Mouse (Mus musculus): ENCODE measurements at regions not wholly inside any gene's neighbourhood (a gene's known extent, or its start where the extent isn't known, plus 50 kb on each side); places are given as distances from the start of the nearest gene placed in this dataset.

DNA sequence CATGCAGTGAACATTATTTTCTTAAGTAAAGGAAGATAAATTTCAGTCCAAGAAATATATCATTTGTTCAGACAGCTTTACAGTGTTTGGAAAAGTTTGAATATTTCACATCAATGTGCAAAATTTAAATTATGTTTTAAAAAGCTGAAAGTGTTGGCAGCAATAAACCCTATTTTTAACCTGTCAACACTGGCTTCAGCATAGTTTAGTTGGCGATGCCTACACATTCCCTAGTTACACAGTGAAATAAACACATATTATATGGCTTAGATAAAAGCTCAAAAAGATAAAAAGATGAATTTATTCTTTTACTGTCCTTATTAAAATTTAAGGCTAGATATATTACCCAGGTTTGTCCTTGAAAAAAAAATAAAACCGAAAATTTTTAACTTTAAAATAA lies 471.8 kb upstream of the Ncam2 start:
- 83% methylated on average over 2 of the region's 2 CpGs for WGBS
- ATAC-seq: no peak

GRCm38 (mm10) chr16:80773261-80773660 lies 427.2 kb upstream of the Ncam2 start:
- Histone ChIP-seq H3K36me3 (ENCODE audit: control insufficient read depth, insufficient read depth, low read length) (no peaks in the 10 kb centered on the region), H3K27ac (ENCODE audit: low read depth, low read length) (no peak overlapping the region), H3K4me3 (ENCODE audit: low read length) (no peak overlapping the region), H3K9me3 (ENCODE audit: control insufficient read depth, low read length) (no peaks in the 10 kb centered on the region), H3K9ac (ENCODE audit: low read depth, low read length) (no peak overlapping the region), H3K4me2 (ENCODE audit: low read length) (no peak overlapping the region), H3K4me1 (ENCODE audit: control insufficient read depth, insufficient read depth, low read depth, low read length) (no peaks in the 10 kb centered on the region), H3K27me3 (replicated peaks; ENCODE audit: control insufficient read depth, insufficient read depth, low read length) (no peaks in the 10 kb centered on the region)
- no peak for ATAC-seq
- 91% methylated on average over 2 of the region's 2 CpGs for WGBS

More for the DNA sequence above, 471.8 kb upstream of the Ncam2 start:
- Histone ChIP-seq H3K4me2 (ENCODE audit: low read length) (no peak overlapping the region), H3K9ac (ENCODE audit: low read depth, low read length) (no peak overlapping the region), H3K27ac (ENCODE audit: low read depth, low read length) (no peak overlapping the region), H3K4me1 (ENCODE audit: control insufficient read depth, insufficient read depth, low read depth, low read length) (no peaks in the 10 kb centered on the region), H3K27me3 (replicated peaks; ENCODE audit: control insufficient read depth, insufficient read depth, low read length) (no peaks in the 10 kb centered on the region), H3K4me3 (ENCODE audit: low read length) (no peak overlapping the region), H3K36me3 (ENCODE audit: control insufficient read depth, insufficient read depth, low read length) (no peaks in the 10 kb centered on the region), H3K9me3 (ENCODE audit: control insufficient read depth, low read length) (no peaks in the 10 kb centered on the region)

DNA sequence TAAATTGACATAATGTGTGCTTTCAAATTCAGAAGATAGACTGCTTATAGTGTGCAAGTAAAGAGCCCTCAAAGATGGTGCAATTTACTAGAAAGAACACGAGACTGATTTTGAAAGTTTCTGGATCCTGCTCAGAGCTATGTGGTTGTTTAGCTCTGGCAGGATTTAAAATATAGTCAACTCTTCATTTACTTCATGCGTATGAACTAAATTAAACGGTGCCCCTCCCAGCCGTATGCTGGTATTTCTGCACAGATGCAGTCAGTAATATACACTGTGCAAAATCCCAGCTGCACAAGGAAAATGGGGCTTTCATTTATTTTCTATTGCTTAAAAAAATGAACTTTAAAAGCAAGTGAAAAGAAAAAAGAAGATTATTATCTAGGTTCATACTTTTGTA lies 383.4 kb upstream of the Ncam2 start:
- no peak overlapping the region for H3K9ac ChIP-seq (ENCODE audit: low read depth, low read length)
- H3K27me3 ChIP-seq (replicated peaks; ENCODE audit: control insufficient read depth, insufficient read depth, low read length): no peaks in the 10 kb centered on the region
- no peak for ATAC-seq
- H3K27ac ChIP-seq (ENCODE audit: low read depth, low read length): no peak overlapping the region
- no peak overlapping the region for H3K4me3 ChIP-seq (ENCODE audit: low read length)
- no peaks in the 10 kb centered on the region for H3K4me1 ChIP-seq (ENCODE audit: control insufficient read depth, insufficient read depth, low read depth, low read length)
- 84% methylated on average over 4 of the region's 4 CpGs for WGBS
- no peak overlapping the region for H3K4me2 ChIP-seq (ENCODE audit: low read length)
- no peaks in the 10 kb centered on the region for H3K36me3 ChIP-seq (ENCODE audit: control insufficient read depth, insufficient read depth, low read length)
- no peaks in the 10 kb centered on the region for H3K9me3 ChIP-seq (ENCODE audit: control insufficient read depth, low read length)

- 69% methylated on average over 4 of the region's 4 CpGs for WGBS
- Histone ChIP-seq H3K36me3 (ENCODE audit: control insufficient read depth, insufficient read depth, low read length) (no peaks in the 10 kb centered on the region), H3K4me1 (ENCODE audit: control insufficient read depth, insufficient read depth, low read depth, low read length) (no peaks in the 10 kb centered on the region), H3K9me3 (ENCODE audit: control insufficient read depth, low read length) (no peaks in the 10 kb centered on the region), H3K9ac (ENCODE audit: low read depth, low read length) (no peak overlapping the region), H3K4me3 (ENCODE audit: low read length) (no peak overlapping the region), H3K4me2 (ENCODE audit: low read length) (no peak overlapping the region), H3K27me3 (replicated peaks; ENCODE audit: control insufficient read depth, insufficient read depth, low read length) (no peaks in the 10 kb centered on the region), H3K27ac (ENCODE audit: low read depth, low read length) (no peak overlapping the region)
- ATAC-seq: peak; percentile 61
Observed at GRCm38 (mm10) chr16:80834532-80834931, 366.0 kb upstream of the Ncam2 start.
